Mouse (Mus musculus) left cerebral cortex, adult 18-20 months (tissue): ENCODE data around the gene Slc5a5. TPM values are rescaled to one million over a fixed set of nuclear protein-coding genes. Genes with fewer than 3 reads are reported as not detected.
A peak's percentile ranks its signal among the peaks of the same experiment; 100 is the strongest.

Experiments
- DNase-seq, 2 experiments: peaks; one replicate each; pipeline ENCODE4 v3.0.0; 2021 to 2022; ENCODE audit warnings: low spot score in 2 of 2, mixed read lengths in 1 of 2
- long read RNA-seq, 2 experiments: library from polyadenylated mRNA; stranded (forward); transcript quantifications; one replicate each; pipeline ENCODE4 v2.0.0; 2021
- total RNA-seq, 2 experiments: library from RNA; stranded (reverse); gene quantifications; 2 replicates each; pipeline ENCODE4 v1.2.3; 2021

The Slc5a5 gene
- 10 to 100 TPM; 12.8 to 13.0 TPM for total RNA-seq
- long read RNA-seq, experiment 1, transcript Slc5a5-201 (15 exons, 2,928 nt), result major isoform, 8 of 35 reads
- long read RNA-seq, experiment 1, partial matches to known transcripts, result 26 of 35 reads
- long read RNA-seq, experiment 1, other reads (novel, unspliced or antisense), result 1 of 35 reads
- long read RNA-seq, experiment 2, transcript Slc5a5-201 (15 exons, 2,928 nt), result major isoform, 6 of 26 reads
- long read RNA-seq, experiment 2, partial matches to known transcripts, result 19 of 26 reads
- long read RNA-seq, experiment 2, other reads (novel, unspliced or antisense), result 1 of 26 reads

DNA sequence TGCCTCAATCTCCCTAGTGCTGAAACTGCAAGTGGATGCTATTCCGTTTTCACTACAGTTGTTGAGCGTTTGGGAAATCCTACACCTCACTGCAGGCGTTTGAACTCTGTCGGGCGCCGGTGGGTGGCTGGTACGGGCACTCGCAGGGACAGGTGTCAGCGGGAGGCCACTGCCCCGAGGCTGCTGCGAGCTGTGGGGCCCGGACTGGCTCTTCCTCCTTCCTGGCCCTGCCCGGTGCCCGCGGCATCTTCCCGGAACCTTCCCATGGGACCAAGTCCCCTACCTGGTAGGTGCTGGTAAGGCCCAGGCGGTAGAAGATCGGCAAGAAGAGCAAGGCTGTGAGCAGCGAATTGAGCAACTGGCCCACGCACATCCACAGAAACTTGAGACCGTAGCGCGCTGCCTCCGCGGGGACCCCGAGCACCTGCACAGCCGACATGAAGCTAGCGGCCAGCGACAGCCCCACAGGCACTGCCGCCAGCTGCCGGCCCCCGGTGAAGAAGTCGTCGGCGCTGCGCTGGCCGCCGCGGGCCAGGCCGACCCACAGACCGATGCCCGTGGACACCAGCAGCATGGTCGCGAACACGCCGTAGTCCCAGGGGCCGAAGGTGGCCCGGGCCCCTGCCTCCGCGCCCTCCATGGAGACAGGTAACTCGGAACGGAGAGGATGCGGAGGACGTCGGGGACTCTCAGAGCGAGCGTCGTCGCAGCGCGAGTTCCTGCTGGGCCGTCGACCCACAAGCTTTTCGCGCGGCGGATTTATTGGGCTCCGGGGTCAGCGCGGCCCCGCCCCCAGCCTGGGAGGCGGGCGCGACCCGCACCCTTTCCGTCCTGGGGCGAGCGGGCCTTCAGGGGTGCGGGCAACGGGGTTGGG lies at the start of gene Slc5a5:
Gene Slc5a5 (minus strand): TSS at position 736 of the 874 bp plus-strand sequence.
- DNase-seq, result no peak

DNA sequence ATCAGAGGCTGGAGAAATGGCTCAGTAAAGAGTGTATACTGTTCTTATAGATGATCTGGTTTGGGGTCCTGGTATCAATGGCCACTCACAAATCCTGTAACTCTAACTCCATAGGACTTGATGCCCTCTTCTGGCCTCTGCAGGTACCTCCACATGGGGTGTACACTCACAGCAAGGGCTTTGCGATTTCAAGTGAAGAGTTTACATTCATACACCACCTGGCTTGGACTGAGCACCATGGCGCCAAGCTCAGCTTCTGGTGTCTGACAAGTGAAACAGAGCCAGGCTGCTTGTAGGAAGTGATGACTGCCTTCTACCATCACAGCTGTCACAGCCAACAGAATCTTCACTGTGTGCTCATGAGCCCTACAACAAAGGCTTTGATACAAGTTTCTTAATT lies 48.9 kb upstream of the Slc5a5 start:
- DNase-seq, result no peak

DNA sequence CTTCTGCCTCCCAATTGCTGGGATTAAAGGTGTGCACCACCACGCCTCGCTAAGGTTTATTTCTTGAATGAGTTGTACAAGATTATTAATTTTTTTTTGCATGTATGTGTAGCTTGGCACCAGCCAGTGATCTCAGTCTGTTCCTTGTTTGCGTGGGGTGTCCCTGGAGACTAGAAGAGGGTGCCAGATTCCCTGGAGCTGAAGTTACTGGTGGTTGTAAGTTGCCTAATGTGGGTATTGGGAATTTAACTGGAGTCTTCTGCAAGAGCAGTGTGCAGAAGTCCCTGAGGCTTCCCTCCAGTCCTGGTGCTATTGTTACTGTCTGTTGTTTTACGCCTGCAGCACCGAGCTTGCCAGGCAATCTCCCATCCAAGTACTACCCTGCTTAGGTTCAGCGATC lies 44.6 kb upstream of the Slc5a5 start:
- no peak for DNase-seq

DNA sequence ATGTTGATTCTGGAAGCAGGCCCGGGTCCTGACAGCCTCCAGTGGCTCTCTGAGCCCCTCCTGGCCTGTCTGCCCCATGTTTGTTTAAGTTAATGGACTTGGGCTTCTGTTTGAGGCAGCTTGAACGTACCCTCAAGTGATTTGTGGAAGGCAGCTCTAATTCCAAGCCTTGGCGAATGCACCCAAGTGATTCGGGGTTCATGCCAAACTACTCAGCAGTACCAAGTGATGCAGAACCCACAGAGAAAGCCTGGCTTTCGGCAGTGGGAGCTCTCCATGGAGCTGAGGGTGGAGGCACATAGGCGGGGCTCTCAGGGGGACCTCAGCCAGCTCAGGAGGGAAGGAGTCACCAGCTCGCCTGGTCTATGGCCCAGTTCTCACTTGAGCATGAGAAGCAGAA lies 42.2 kb upstream of the Slc5a5 start:
- no peak for DNase-seq

DNA sequence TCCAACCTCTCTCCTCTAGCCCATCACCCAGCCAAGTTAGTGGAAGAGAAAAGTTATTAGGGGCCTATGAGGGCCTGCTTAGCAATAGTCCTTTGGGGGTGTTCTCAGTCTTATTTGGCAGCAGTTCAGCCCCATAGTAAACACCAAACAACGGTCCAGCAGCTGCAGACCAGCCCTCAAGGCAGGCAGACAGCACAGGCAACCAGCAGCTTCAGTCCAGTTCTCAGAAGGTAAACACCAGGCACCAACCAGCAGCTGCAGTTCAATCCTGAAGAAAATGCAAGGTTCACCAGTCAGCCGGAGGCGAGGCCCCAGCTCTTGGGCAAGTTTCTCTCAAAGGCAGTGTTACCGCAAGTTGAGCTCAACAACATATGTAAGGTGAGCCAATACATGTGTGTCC lies 40.5 kb upstream of the Slc5a5 start:
- DNase-seq, result no peak

DNA sequence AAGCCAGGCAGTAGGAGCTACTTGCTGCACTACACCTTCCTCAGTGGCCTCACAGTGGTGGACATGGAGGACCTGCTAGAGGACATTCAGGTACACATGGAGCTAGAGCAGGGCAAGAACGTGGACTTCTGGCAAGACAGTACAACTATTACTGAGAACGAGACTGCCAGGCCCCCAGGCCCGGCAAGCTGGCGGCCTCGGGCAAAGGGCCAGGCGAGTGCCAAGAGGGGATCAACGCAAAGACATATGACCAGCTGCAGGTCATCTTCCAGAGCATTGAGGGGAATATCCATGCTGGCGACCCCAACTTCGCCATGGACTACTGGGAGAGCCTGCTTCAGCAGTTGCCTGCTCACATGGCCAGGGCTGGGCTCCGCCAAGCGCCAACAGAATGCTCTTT lies 39.2 kb upstream of the Slc5a5 start:
- DNase-seq, result no peak

DNA sequence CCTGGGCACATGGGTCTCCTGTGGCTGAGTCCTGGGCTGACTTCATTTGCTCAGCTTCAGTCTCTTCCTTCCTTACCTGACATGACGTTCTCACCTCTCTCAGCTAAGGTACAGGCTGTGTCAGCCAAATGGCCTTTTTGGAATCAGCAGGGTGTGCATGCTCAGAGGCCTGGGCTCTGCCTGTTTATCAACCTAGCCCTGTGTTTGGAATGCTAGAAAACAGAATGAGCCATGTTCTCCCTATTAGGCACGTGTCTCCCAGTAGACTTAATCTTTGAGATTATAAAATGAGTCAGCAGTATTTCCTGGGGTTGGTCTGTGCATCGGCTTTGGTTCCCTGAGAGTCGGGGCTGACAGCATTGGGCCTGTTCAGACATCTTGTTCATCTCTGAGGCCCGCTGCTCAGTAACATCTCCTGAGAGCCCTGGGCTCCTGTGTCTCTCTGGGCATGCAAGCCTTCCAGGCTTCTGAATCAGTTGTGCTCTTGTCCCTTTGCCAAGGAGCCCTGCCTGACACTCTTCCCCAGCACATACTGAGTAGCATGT lies 36.3 kb upstream of the Slc5a5 start:
- no peak for DNase-seq

DNA sequence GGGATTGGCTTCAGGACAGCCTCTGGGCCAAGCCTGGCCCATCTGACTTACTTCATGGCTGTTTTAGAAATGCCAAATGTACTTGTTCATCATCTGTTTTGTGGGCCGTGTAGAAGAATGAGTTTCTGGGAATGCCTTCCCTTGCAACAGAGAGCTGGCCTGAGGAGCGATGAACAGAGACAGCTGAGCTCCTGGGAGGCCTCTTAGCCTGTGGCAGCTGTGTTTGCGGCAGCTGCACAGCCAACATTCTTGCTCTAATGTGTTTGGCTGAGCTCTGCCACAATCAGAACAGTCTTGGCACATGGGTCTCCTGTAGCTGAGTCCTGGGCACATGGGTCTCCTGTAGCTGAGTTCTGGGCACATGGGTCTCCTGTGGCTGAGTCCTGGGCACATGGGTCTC lies 35.5 kb upstream of the Slc5a5 start:
- DNase-seq, result no peak

DNA sequence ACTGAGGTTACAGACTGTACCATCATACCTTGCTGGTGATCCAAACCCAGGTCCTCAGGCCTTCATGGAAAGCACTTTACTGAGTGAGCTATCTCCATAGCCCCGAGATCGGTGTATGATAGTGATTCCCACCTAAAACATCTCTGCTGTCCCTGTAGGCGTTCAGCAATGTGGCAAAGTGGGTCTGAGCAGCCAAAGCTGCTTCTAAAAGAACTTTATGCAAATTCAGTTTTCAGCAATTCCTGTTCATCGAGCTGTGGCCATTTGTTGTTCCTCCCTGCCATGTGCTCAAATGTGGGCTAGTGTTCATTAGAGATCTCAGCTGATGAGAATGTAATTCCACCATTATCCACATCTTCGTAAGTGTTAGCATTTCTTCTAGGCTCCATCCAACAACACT lies 33.8 kb upstream of the Slc5a5 start:
- no peak for DNase-seq

DNA sequence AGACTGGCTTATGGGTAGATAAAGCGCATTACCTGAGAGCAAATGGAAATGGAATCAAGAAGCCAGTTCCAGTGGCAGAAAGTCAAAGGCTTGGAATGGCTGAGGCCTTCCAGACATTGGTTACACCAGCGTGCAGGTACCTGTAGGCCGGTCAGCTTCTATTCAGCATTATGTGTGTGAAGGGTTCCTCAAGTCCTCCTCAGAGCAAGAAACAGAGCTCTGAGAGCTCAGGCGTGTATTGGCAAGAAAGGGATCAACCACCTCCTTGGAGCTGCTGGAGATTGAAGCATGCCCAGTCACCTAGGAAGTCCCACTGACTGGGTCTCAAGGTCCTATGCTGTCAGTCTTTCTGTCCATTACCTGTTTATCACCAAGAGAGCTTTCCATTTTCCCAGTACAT lies 33.2 kb upstream of the Slc5a5 start:
- DNase-seq, result no peak

DNA sequence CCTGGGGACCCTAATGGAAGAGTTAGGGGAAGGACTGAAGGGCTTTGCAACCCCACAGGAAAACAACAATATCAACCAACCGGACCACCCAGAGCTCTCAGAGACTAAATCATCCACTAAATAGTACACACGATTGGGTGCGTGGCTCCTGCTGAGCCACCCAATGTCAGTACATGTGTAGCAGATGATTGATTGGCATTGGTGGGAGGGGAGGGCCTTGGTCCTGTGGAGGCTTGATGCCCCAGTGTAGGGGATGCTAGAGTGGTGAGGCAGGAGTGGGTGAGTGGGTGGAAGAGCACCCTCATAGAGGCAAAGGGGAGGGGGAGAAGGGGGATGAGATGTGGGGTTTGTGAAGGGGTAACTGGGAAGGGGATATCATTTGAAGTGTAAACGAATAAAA lies 31.6 kb upstream of the Slc5a5 start:
- peak in 1 of 2 experiments; percentile 0 for DNase-seq

DNA sequence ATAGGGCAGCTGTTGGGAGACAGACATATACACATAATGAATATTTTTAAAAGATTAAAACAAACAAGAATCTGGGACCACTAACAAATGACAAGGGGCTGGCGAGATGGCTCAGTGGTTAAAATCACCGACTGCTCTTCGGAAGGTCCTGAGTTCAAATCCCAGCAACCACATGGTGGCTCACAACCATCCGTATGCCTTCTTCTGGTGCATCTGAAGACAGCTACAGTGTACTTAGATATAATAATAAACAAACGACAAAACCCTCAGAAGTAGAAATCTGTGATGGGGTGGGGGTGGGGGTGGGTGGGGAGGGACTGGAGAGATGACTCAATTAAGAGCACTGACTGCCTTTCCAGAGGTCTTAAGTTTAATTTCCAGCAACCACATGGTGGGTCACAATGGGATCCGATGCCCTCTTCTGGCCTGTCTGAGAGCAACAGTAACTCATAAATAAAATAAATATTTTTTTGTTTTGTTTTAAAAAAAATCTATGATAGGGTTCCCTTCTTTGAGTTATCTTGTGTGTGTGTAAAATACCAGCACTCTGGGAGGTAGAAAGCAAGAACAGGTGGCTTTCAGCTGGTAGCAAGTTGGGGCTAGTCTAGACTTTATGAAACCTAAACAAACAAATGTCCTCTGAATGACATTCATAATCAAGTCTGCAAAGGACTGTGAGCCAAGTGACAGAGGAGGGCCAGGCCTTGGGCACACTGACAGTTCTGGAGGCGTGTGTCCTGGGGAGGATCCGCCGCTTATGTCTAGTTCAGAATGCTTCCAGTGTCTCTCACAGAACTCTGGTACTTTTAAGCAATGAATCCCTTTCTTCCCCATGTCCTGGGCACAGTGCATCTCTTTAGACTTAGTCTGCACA lies 27.7 kb upstream of the Slc5a5 start:
- DNase-seq, result peak in 1 of 2 experiments; percentile 56

DNA sequence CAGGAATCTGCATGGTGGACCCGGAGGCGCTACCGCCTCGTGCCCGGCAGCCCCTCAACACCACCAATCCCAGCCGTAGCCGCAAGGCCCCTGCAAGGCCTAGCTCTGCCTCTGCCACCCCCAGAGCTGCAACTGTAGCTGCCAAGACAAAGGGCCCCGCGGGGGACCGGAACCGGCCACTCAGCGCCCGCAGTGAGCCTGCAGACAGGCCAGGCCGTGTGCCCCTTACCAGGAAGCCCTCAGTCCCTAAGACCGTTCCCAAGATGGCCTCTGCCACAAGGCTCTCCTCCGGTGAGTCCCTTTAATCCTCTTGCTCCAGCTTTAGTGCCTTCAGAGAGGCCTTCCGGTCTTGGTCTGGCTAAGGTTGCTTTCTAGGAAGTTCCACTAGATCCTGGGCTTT lies 22.1 kb upstream of the Slc5a5 start:
- no peak for DNase-seq

DNA sequence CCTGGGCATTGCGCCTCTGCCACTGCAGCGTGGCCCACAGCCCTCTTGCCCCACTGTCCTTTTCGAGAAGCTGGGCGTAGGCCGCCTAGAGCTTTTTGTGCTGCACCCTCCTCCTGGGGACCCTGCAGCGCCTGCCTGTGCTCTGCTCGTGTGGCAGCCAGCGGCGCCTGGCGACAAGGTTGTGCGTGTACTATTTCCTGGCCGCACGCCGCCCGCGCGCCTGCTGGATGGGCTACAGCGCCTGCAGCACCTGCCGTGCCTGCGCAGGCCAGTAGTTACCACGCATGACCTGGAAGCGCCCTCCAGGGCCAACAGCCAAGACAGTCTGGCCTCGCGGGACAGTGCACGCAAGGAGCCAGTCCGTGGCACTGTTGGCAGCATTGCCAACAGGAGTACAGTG lies 21.0 kb upstream of the Slc5a5 start:
- DNase-seq, result no peak

DNA sequence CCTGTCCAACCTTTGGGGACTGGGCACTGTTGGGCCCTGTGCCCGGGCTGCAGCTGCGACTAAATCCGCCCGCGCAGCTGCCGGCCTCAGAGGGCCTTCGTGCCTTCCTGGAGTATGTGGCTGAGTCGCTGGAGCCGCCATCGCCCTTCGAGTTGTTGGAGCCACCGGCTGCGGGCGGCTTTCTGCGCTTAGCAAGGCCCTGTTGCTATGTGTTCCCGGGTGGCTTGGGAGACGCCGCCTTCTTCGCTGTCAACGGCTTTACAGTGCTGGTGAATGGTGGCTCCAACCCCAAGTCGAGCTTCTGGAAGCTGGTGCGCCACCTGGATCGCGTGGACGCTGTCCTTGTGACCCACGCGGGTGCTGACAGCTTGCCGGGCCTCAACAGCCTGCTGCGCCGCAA lies 20.4 kb upstream of the Slc5a5 start:
- no peak for DNase-seq

DNA sequence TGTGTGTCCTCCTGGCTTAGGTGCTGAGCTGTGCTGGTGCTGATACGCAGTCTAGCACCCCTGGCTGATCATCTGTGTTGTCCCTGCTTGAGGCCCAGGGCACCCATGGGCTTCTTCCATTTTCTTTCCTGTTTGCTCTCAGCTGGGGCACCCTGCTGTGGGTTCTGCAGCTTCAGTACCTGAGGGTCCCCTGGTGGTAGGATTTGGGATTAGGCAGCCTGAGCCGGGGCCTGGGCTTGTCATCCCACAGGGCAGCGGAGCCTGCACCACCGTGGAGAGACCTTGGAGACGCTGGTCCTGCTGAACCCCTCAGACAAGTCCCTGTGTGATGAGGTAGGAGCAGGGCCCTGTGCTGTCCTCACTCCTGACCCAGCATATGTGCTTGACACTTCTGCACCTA lies 19.0 kb upstream of the Slc5a5 start:
- DNase-seq, result no peak

DNA sequence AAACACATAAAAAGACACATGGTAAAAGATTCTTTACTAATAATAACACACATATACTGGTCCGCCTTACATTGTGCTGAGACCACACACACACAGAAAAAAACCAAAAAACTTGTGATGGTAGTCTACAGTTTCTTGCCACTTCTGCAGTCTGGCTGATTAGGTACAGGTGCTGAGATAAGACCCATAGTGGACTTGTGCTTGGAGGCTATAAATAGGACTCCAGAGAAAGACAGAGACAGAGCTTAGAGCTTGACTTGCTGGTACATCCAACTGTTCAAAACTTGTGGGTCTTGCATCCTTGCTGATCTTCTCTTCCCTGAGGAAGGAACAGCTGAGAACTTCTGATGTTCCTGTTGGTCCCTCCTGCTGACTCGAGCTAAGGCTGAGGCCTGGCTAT lies 15.0 kb upstream of the Slc5a5 start:
- DNase-seq, result no peak

DNA sequence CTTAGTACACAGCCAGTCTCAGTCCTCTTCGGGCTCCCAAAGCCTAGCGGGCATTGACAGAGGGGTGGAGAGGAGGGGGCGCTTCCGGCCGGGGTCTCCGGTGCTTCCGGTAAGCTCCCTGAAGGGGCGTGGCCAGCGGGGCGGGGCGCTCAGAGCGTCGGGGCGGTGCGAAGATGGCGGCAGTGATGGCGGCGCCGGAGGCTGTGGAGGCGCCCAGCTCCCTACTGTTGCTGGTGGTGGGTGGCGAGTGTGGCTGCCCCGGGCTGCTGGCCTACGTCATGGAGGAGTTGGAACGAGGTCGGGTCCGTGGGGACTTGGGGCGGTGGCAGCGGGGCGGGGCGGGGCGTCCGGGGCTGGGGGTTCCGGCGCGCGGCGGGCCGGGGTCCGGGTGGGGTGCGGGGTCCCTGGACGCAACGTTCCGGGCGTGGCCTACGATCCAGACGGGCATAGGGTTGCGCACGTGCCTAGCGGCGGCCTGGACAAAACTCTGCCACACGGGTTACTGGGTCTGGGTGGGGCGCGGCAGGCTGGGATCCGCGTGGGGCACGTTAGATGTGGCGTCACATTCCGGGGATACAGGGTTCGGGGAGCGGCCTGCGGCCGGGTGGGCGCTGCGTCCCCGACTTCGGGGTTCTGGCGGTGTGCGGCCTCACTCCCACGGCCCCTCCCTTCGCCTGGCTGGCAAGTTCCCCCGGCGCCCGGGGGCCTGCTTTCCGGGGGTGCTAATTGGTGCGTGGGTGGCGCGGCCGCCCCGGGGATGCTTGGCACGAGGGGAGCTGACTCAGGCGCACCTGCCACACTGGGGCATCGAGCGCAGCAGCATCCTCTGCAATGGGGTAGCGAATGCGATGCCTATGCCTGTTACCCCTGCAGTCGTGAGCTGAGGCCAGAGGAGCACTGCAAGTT lies 13.5 kb upstream of the Slc5a5 start, which contains the start of gene Map1s:
Gene Map1s (plus strand): TSS at position 102 of the 906 bp plus-strand sequence.
- DNase-seq, result peak; percentile 78 to 85

DNA sequence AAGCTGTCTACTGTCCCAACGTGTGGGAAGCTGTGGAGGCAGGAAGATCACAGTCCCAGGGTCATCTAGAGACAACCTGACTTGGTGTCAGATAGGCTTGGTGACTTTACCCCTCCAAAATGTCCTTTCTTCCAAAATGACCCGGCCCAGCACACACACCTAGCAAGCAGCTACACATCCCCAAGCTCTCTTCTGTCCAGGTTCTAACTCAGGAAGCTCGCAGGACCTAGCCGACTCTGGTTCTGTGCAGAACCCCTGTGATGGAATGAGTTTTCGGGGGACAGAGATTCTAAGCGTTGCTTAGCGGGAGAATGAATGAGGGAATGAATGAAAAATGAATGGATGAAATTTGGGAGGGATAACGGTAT lies 12.9 kb upstream of the Slc5a5 start:
- no peak for DNase-seq

DNA sequence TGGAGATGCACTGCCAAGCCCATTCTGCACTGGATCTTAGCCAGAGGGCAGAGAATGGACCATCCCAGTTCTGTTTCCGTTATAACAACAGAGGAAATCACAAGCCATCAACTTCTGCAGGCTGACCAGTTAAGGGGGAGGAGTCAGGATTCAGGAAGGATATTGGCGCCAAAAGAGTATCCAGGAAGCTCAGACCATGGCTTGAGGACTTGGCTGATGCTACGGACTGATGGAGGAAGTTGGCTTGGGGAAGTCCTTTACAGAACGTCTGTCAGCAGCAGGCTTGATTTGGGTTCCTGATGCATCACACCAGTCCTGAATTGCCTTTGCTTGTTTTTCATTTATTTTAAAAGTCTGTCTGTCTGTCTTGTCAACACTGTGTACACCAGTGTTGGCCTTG lies 12.0 kb upstream of the Slc5a5 start:
- DNase-seq, result no peak
